Mouse (Mus musculus): ENCODE measurements around the gene Klhl26. TPM values are rescaled to one million over a fixed set of nuclear protein-coding genes. Genes with fewer than 3 reads are reported as not detected.
"Not testable (repeated sequence)": the region's sequence is repeated elsewhere in the genome, so short reads cannot be mapped to it uniquely, and the experiment has no call there.

Gene Klhl26
- total RNA-seq (2021), result 10 to 100 TPM; 35.6 to 38.4 TPM
- long read RNA-seq, transcript Klhl26-201 (3 exons, 2,991 nt), result major isoform, 33 of 68 reads
- long read RNA-seq, partial matches to known transcripts, result 0 of 68 reads
- long read RNA-seq, other reads (novel, unspliced or antisense), result 31 of 68 reads

GRCm38 (mm10) chr8:70476333-70477268 is at the start of gene Klhl26:
Klhl26 (minus strand) TSS chr8:70476968.
- peak; percentile 91 to 94 for DNase-seq (ENCODE audit: low spot score in 2 of 2)

- DNase-seq (ENCODE audit: low spot score in 2 of 2), result peak; percentile 93 to 97
These were observed 46.0 kb upstream of the Klhl26 start for GRCm38 (mm10) chr8:70522592-70523403.

GRCm38 (mm10) chr8:70519606-70520005 is 42.8 kb upstream of the Klhl26 start:
- DNase-seq (ENCODE audit: low spot score in 2 of 2), result no peak

- no peak for DNase-seq (ENCODE audit: low spot score in 2 of 2)
These were observed 42.3 kb upstream of the Klhl26 start for GRCm38 (mm10) chr8:70519043-70519442.

- no peak for DNase-seq (ENCODE audit: low spot score in 2 of 2)
These were observed 41.3 kb upstream of the Klhl26 start for GRCm38 (mm10) chr8:70517940-70518643.

GRCm38 (mm10) chr8:70513441-70513840 is 36.7 kb upstream of the Klhl26 start:
- DNase-seq (ENCODE audit: low spot score in 2 of 2), result no peak

- DNase-seq (ENCODE audit: low spot score in 2 of 2), result no peak
These were observed 35.6 kb upstream of the Klhl26 start for GRCm38 (mm10) chr8:70512253-70512903.

- no peak for DNase-seq (ENCODE audit: low spot score in 2 of 2)
These were observed 35.0 kb upstream of the Klhl26 start for GRCm38 (mm10) chr8:70511770-70512169.

- not testable (repeated sequence) for DNase-seq (ENCODE audit: low spot score in 2 of 2)
These were observed 34.4 kb upstream of the Klhl26 start for GRCm38 (mm10) chr8:70511174-70511573.

GRCm38 (mm10) chr8:70510228-70510915 is 33.6 kb upstream of the Klhl26 start, which contains the start of gene Uba52:
Uba52 (minus strand) TSS chr8:70510801.
- peak; percentile 97 to 98 for DNase-seq (ENCODE audit: low spot score in 2 of 2)

- DNase-seq (ENCODE audit: low spot score in 2 of 2), result no peak
These were observed 32.6 kb upstream of the Klhl26 start for GRCm38 (mm10) chr8:70509281-70509952.

GRCm38 (mm10) chr8:70507027-70507393 is 30.2 kb upstream of the Klhl26 start:
- DNase-seq (ENCODE audit: low spot score in 2 of 2), result no peak

- DNase-seq (ENCODE audit: low spot score in 2 of 2), result peak; percentile 95 to 98
These were observed 29.7 kb upstream of the Klhl26 start, which contains the start of gene Rex1bd for GRCm38 (mm10) chr8:70506328-70507026. Rex1bd (minus strand) TSS chr8:70506752.

GRCm38 (mm10) chr8:70505698-70506327 is 29.0 kb upstream of the Klhl26 start:
- DNase-seq (ENCODE audit: low spot score in 2 of 2), result no peak

GRCm38 (mm10) chr8:70504851-70505250 is 28.1 kb upstream of the Klhl26 start:
- peak; percentile 90 for DNase-seq (ENCODE audit: low spot score in 2 of 2)

GRCm38 (mm10) chr8:70504291-70504716 is 27.5 kb upstream of the Klhl26 start:
- peak; percentile 64 to 78 for DNase-seq (ENCODE audit: low spot score in 2 of 2)

GRCm38 (mm10) chr8:70503062-70503750 is 26.4 kb upstream of the Klhl26 start:
- peak; percentile 68 to 78 for DNase-seq (ENCODE audit: low spot score in 2 of 2)
